Mouse (Mus musculus): ENCODE results near the gene Dnah12.

- TF ChIP-seq GATA1 (IDR thresholded peaks at IDR 0.05; ENCODE audit: low read length): no peak
- TF ChIP-seq TAL1 (IDR thresholded peaks at IDR 0.05; ENCODE audit: low read length): no peak
Observed at GRCm38 (mm10) chr14:26645989-26646650, 47.0 kb upstream of the Dnah12 start.
